10 mouse cellular contexts compared by ENCODE assay signal in genomic region chr8:102790303-102790702, GRCm38 (mm10). TPM values are rescaled to one million over a fixed set of nuclear protein-coding genes. Genes with fewer than 3 reads are reported as not detected.
A peak's percentile ranks its signal among the peaks of the same experiment; 100 is the strongest.
DNase-seq lines count a peak whose midpoint lies in the region; ATAC-seq and TF ChIP-seq lines count a peak whose summit lies in the region.
"Had no signal": no experiment of that assay in that cellular context is flagged by ENCODE, and none has a peak within 500 bp of the region (broad histone marks: within the 10 kb centered on the region; RNA-seq: fewer than 3 reads in every experiment).

No protein-coding gene starts in this region.

- WGBS in forebrain, embryonic 10.5 days: 30% methylated on average over 4 of the region's 4 CpGs
- 22% methylated on average over 4 of the region's 4 CpGs for WGBS in forebrain, embryonic 11.5 days

- in situ Hi-C loops in Patski (cut with MboI; ENCODE audit: low pct_unique_long_range_greater_than_20kb): loop anchor here (25.0 kb wide), 1 partner anchor 1928 kb away; no protein-coding TSS in a partner anchor

- CTCF ChIA-PET in Patski (lab: Charles Lee): interaction anchor here (0.7 to 2.6 kb wide), 4 partner anchors 10 to 20 kb away, joined by 3 to 6 read pairs (median 4); no protein-coding TSS in a partner anchor

- intact Hi-C loops in left cerebral cortex, postnatal 25 days (cut with DNase I): no loop called here
- intact Hi-C loops in left cerebral cortex, postnatal 36 days (cut with DNase I): no loop called here
- intact Hi-C loops in left cerebral cortex, postnatal 4 days (cut with DNase I): no loop called here

- peaks cover 48% of the 10 kb centered on the region for H3K27me3 ChIP-seq in forebrain, embryonic 10.5 days (ENCODE audit: poor library complexity, severe bottlenecking)
- peaks cover 3% of the 10 kb centered on the region for H3K27me3 ChIP-seq in forebrain, embryonic 11.5 days (ENCODE audit: control insufficient read depth, insufficient read depth, low read length)
- H3K27me3 ChIP-seq in Patski: no peaks in the 10 kb centered on the region

- DNase-seq in forebrain, embryonic 10.5 days (ENCODE audit: extremely low spot score, low spot score): peak; percentile 21
- DNase-seq in forebrain, embryonic 11.5 days (ENCODE audit: low spot score): no peak
- peak; percentile 40 to 46 for DNase-seq in left cerebral cortex, postnatal 25 days (ENCODE audit: low spot score in 2 of 2)
- no peak for DNase-seq in left cerebral cortex, postnatal 36 days (ENCODE audit: low spot score in 2 of 2)
- no peak for DNase-seq in Patski (ENCODE audit: low read depth, low spot score)
- DNase-seq in left cerebral cortex, postnatal 4 days: peak; percentile 24
- DNase-seq in thymus, postnatal 0 days (ENCODE audit: low spot score): no peak
- DNase-seq in right cerebral cortex, postnatal 25 days: no peak

- peak; percentile 62 for TF ChIP-seq CTCF in Patski (IDR thresholded peaks at IDR 0.05)

- H3K9me3 ChIP-seq in forebrain, embryonic 10.5 days: no peaks in the 10 kb centered on the region
- H3K9me3 ChIP-seq in forebrain, embryonic 11.5 days (ENCODE audit: control insufficient read depth, low read length): no peaks in the 10 kb centered on the region
- H3K9me3 ChIP-seq: liver, embryonic 15.5 days had no signal

- peaks cover 20% of the 10 kb centered on the region for H3K4me1 ChIP-seq in forebrain, embryonic 10.5 days
- H3K4me1 ChIP-seq in forebrain, embryonic 11.5 days (replicated peaks; ENCODE audit: control insufficient read depth, insufficient read depth, low read length): 0 out of 2 replicates have a peak, but pooled peaks cover 2% of the 10 kb centered on the region
- H3K4me1 ChIP-seq: liver, embryonic 15.5 days had no signal

- H3K4me3 ChIP-seq in forebrain, embryonic 10.5 days: no peak overlapping the region
- no peak overlapping the region for H3K4me3 ChIP-seq in forebrain, embryonic 11.5 days (ENCODE audit: low read depth, low read length)
- H3K4me3 ChIP-seq: liver, embryonic 15.5 days had no signal

- POLR2A ChIA-PET in Patski (lab: Charles Lee): no interaction called here

- no peaks in the 10 kb centered on the region for H3K36me3 ChIP-seq in forebrain, embryonic 10.5 days (replicated peaks)
- no peaks in the 10 kb centered on the region for H3K36me3 ChIP-seq in forebrain, embryonic 11.5 days (ENCODE audit: control insufficient read depth, insufficient read depth, low read length)
- H3K36me3 ChIP-seq: liver, embryonic 15.5 days had no signal

- no peak overlapping the region for H3K27ac ChIP-seq in forebrain, embryonic 10.5 days
- H3K27ac ChIP-seq in forebrain, embryonic 11.5 days (ENCODE audit: low read depth, low read length): no peak overlapping the region
- H3K27ac ChIP-seq: liver, embryonic 15.5 days had no signal

- no peak for ATAC-seq in forebrain, embryonic 11.5 days (replicated peaks; ENCODE audit: low FRiP score)
- ATAC-seq in Patski: no peak
- ATAC-seq: hindbrain, embryonic 16.5 days had no signal

- no peak overlapping the region for H3K4me2 ChIP-seq in forebrain, embryonic 11.5 days (ENCODE audit: low read depth, low read length, severe bottlenecking)
- H3K4me2 ChIP-seq: liver, embryonic 15.5 days had no signal

- H3K9ac ChIP-seq in forebrain, embryonic 11.5 days (ENCODE audit: low read length): no peak overlapping the region
- H3K9ac ChIP-seq: liver, embryonic 15.5 days had no signal

RNA-seq across cellular contexts. Expression of gene Cdh11, which starts 4.9 kb away (rescaled TPM):
- polyA plus RNA-seq in forebrain, embryonic 10.5 days (2016; fragmentation: Nextera tagmentation; extraction: Ambion mirVana): 56.2 and 61.7 TPM in 2 replicates
- 74.5 and 83.7 TPM in 2 replicates for polyA plus RNA-seq in forebrain, embryonic 11.5 days (2014; fragmentation: Nextera tagmentation; extraction: Ambion mirVana)
- 10 to 100 TPM; 55.7 to 57.3 TPM for total RNA-seq in left cerebral cortex, postnatal 25 days (2021)
- total RNA-seq in left cerebral cortex, postnatal 36 days (2021): 10 to 100 TPM; 50.4 to 68.3 TPM
- 36.4 TPM for polyA plus RNA-seq in Patski (2021)
- total RNA-seq in left cerebral cortex, postnatal 4 days (2021): 10 to 100 TPM; 82.7 to 89.6 TPM
- polyA plus RNA-seq in thymus, postnatal 0 days (2015; fragmentation: Nextera tagmentation; extraction: Ambion mirVana): 2.6 and 3.0 TPM in 2 replicates

Comparison
In these comparisons a context has a peak if more than half of its experiments do, and no peak if none do; other contexts are left out.
1. DNase-seq: peak in forebrain, embryonic 10.5 days (single experiment), left cerebral cortex, postnatal 25 days (2 of 2) and left cerebral cortex, postnatal 4 days (single experiment); none in forebrain, embryonic 11.5 days (single experiment), left cerebral cortex, postnatal 36 days (0 of 2), Patski (single experiment), thymus, postnatal 0 days (single experiment) and right cerebral cortex, postnatal 25 days (single experiment).